Mouse (Mus musculus): ENCODE results near the gene Rcc1l.
A peak's percentile ranks its signal among the peaks of the same experiment; 100 is the strongest.

Rcc1l gene

GRCm38 (mm10) chr5:134115639-134116259 lies 60.8 kb downstream of the Rcc1l start:
- DNase-seq (ENCODE audit: low read depth, low spot score), result no peak

GRCm38 (mm10) chr5:134114981-134115380 lies 61.6 kb downstream of the Rcc1l start:
- DNase-seq (ENCODE audit: low read depth, low spot score), result no peak

DNA sequence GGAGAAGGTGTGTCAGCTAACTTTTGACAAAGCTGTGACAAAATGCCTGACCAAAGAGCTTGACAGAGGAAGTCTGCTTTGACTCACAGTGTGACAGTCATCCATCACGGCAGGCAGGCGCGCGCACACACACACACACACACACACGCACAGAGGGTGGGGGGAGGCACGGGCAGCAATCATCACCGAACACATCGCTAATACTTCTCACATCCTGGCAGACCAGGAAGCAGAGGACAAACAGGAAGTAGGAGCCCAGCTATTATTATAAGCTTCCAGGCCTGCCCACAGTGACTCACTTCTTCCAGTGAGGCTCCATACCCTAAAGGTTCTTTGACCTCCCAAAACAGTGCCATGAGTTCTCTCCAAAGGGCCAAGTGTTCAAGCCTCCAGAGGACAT lies 70.7 kb downstream of the Rcc1l start:
- no peak for DNase-seq (ENCODE audit: low read depth, low spot score)

GRCm38 (mm10) chr5:134102720-134103119 lies 73.9 kb downstream of the Rcc1l start:
- DNase-seq (ENCODE audit: low read depth, low spot score), result no peak

- DNase-seq (ENCODE audit: low read depth, low spot score), result no peak
Observed at GRCm38 (mm10) chr5:134101883-134102282, 74.7 kb downstream of the Rcc1l start.

GRCm38 (mm10) chr5:134101322-134101721 lies 75.3 kb downstream of the Rcc1l start:
- DNase-seq (ENCODE audit: low read depth, low spot score), result no peak

GRCm38 (mm10) chr5:134100232-134100771 lies 76.3 kb downstream of the Rcc1l start:
- no peak for DNase-seq (ENCODE audit: low read depth, low spot score)

GRCm38 (mm10) chr5:134099496-134100211 lies 76.9 kb downstream of the Rcc1l start, which contains the start of gene Castor2:
Castor2 (plus strand) TSS chr5:134099711.
- peak; percentile 86 for DNase-seq (ENCODE audit: low read depth, low spot score)

- DNase-seq (ENCODE audit: low read depth, low spot score), result peak; percentile 28
Observed at GRCm38 (mm10) chr5:134098976-134099375, 77.6 kb downstream of the Rcc1l start.

- DNase-seq (ENCODE audit: low read depth, low spot score), result no peak
Observed at GRCm38 (mm10) chr5:134098341-134098902, 78.2 kb downstream of the Rcc1l start.
